Mouse (Mus musculus) common myeloid progenitor, adult 5-6 weeks (primary cell): ENCODE measurements around the gene Ankrd39. TPM values are rescaled to one million over a fixed set of nuclear protein-coding genes. Genes with fewer than 3 reads are reported as not detected.
A peak's percentile ranks its signal among the peaks of the same experiment; 100 is the strongest.

Experiments
- ATAC-seq: replicated peaks from 2 replicates; pipeline ENCODE4 v1.8.0; 2016; ENCODE audit warnings: low read depth, mild to moderate bottlenecking, moderate TSS enrichment, inconsistent platforms; ENCODE audit not compliant: poor library complexity, severe bottlenecking
- total RNA-seq: library from RNA; stranded (forward); fragments of 200-1000, 187-1606 nt; gene quantifications from 2 replicates; pipeline ENCODE4 v1.2.3, GENCODE M21; 2017

The Ankrd39 gene
- total RNA-seq, 1 experiment from 2014 or later = 9.0 TPM

DNA sequence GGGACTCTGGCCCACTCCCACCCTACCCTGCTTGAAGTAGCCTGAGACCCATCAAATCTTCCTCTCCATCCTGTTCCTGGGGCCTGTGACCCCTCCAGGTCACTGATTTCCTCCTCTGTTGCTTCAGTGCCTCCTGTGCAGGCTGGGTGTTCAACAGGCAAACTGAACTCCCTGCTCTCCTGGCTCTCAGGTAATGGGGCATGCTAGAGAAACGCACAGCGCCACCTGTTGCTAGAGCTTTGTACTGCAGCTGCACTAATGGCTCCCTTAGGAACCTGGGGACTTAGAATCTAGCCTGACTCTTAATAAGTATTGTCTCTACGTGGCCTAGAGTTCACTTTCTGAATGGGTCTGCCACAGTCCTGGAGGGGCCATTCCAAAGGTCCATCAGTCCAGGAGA, 46.0 kb downstream of the Ankrd39 start:
- peak; percentile 82 for ATAC-seq

DNA sequence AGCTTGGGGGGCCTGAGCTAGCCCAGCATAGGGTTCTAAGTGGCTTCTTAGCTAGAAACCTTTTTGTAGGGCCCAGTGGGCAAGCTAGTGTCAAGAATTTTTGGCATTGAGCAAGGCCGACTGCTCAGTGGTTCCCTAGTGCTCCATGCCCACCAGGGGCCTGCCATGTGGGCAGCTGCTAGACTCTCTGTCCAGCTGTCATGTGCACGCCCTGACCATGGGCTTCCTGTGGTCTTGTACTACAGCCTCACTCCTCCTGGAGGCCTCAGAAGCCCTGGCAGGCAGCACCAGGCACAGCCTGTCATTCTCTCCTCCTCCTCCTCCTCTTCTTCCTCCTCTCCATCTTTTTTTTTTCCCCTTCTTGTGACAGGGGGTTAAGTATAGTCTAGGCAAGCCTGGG, 49.9 kb downstream of the Ankrd39 start:
- no peak for ATAC-seq

DNA sequence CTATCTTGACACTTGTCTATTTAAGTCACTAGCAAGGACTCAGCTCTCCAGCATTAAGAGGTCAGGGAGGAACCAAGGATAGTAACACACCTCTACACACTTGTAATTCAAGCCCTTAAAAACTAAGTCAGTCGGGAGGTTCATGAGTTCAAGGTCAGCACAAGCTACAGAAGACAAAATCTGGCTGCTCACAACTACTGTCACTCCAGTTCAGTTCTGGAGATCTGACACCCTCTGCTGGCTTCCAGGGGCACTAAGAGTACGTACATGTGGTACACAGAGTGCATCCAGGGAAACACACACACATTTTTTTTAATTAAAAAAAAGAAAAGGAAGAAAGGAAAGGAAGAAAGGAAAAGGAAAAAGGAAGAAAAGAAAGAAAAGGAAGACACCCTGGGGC, 50.5 kb downstream of the Ankrd39 start:
- no peak for ATAC-seq

DNA sequence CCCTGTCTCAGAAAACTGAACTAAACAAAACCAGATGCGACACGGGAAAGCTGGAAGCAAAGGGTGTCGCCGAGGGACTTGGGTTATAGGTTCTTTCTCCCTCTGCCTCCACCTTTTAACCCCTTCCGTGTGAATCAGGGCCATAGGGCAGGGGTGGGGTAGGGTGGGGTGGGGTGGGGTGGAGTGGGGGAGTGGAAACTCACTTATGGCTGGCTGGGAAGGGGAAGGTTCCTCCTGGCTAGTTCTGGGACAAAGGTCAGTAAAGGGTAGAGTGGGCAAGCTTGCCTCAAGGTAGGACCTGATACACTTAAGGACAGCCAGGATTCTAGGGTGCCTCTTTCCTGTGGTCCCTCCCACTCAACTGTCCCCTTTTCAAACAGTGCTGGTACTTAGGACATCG, 53.9 kb downstream of the Ankrd39 start:
- ATAC-seq = no peak

DNA sequence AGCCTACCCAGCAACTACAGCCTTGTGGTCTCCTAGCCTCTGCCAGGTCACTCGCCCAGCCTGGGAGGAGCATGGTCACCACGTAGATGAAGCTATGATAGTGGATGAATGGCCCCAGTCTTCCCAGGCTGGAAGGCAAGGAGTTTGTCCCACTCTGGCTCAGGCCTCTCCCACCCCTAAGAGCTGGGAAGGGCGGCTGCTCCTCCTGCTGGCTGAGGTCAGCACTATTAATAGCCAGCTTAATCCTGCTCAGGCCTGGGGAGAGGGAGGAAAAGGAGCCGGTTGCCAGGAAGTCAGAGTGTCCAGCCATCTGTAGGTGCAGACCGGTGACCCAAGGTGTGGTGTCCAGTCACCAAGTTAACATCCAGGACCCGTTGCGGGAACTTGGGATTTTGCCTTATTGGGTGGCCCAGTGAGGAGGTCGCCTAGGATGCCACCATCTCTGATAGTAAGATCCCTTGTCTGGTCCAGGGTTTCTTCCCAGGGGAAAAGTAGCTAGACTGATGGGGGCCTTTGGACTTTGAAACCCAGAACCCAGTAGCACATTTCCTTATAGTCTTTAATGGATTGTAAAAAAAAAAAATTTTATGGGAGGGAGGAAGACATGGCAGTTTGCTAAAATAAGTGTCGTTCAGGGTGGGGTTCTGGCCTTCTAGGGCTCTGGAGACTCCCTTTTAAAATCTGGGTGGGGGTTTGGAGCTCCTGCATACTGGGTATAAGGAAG, 54.7 kb downstream of the Ankrd39 start:
- ATAC-seq = peak; percentile 39; the same call in 1 of the 2 replicates

DNA sequence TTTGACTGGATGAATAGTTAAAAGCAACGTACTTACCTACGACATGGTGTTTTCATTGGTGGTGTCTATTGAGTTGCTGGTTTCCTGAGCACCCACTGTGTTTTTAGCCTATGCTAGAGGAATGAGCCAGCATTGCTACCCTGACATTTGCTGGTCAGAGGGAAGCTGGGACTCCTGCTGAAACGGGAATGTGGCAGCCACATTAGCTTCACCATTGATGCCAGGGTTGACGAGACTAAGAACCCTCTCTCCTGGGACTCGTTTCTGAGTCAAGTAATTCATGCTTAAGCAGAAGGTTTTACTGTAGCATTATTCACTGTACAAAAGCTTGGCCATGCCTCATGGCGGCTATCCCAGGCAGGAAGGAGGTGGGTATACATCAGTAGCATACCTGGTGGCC, 57.6 kb downstream of the Ankrd39 start:
- no peak for ATAC-seq

Other genes starting within 250 kb of the Ankrd39 start
- gene Arid5a, start 239.7 kb downstream of the Ankrd39 start, total RNA-seq = 14.2 and 23.1 TPM in 2 replicates
- gene Kansl3, start 178.3 kb downstream of the Ankrd39 start, total RNA-seq = 25.7 and 47.6 TPM in 2 replicates
- gene Fer1l5, start 175.2 kb downstream of the Ankrd39 start, total RNA-seq = not detected in 2 replicates
- 6.2 and 7.3 TPM in 2 replicates for gene Lman2l, start 102.2 kb downstream of the Ankrd39 start, total RNA-seq
- 6.5 and 6.6 TPM in 2 replicates for gene Cnnm4, start 75.8 kb downstream of the Ankrd39 start, total RNA-seq
- gene Cnnm3, start 35.6 kb downstream of the Ankrd39 start, total RNA-seq = 5.5 and 15.5 TPM in 2 replicates
- gene Ankrd23, start 10.6 kb downstream of the Ankrd39 start, total RNA-seq = 4.9 and 9.1 TPM in 2 replicates
- not detected in 2 replicates for gene Gm42417, start 8.0 kb downstream of the Ankrd39 start, total RNA-seq
- gene Sema4c, start 10.9 kb upstream of the Ankrd39 start, total RNA-seq = 2.4 and 2.6 TPM in 2 replicates
- gene Fam178b, start 135.7 kb upstream of the Ankrd39 start, total RNA-seq = 0.87 TPM in 1 of 2 replicates, not detected in the other
- gene Cox5b, start 144.0 kb upstream of the Ankrd39 start, total RNA-seq = 326 and 756 TPM in 2 replicates
- not detected in 2 replicates for gene 4933424G06Rik, start 162.7 kb upstream of the Ankrd39 start, total RNA-seq
- gene Actr1b, start 167.0 kb upstream of the Ankrd39 start, total RNA-seq = 40.1 and 42.2 TPM in 2 replicates
- gene Zap70, start 214.4 kb upstream of the Ankrd39 start, total RNA-seq = 1.0 TPM in 1 of 2 replicates, not detected in the other